Mouse (Mus musculus) 3T3-L1 (cell line): ENCODE measurements around the gene Mrpl17.
"Not testable (repeated sequence)": the region's sequence is repeated elsewhere in the genome, so short reads cannot be mapped to it uniquely, and the experiment has no call there.

Experiments used
- DNase-seq: peaks from one replicate; pipeline ENCODE4 v3.0.0-alpha.2; 2015; ENCODE audit warnings: low read depth, low spot score

Mrpl17 gene

GRCm38 (mm10) chr7:105810877-105811489 is at the start of gene Mrpl17:
Mrpl17 (minus strand) TSS chr7:105811099.
- peak; percentile 98 for DNase-seq

DNA sequence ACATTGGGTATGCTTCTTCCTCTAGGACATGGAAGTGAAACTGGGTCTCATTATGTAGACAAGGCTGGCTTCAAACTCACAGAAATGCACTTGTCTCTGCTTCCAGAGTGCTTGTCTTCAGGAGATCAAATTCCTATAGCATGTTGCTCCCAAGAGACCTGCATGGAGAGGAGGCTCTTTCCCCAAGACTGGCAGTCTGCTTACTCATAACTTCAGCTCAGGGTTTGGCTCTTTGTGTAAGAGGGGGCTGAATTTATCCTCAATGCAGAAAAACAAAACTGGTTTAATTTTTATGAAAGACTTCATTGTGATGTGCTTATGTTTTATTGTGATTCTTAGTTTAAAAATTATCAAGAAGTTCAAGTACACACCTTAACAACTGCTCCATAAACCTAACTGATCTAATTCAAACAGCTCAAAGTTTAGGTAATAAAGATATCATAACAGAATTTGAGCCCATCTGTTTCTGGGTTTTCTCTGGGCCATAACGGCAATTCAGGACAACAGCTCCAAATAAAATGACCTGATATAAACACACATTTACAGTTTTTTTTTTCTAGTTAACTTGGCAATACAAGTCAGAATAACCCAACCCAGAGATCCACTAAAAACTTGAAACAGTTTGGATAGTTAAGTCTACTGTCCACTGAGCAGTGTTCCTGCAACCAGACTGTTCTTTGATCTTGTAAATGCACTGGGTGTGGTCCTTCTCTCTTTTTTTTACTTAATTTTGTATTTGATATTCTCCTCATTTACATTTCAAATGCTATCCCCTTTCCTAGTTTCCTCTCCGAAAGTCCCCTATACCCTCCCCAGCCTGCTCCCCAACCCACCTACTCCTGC is 45.0 kb upstream of the Mrpl17 start:
- DNase-seq = not testable (repeated sequence)

DNA sequence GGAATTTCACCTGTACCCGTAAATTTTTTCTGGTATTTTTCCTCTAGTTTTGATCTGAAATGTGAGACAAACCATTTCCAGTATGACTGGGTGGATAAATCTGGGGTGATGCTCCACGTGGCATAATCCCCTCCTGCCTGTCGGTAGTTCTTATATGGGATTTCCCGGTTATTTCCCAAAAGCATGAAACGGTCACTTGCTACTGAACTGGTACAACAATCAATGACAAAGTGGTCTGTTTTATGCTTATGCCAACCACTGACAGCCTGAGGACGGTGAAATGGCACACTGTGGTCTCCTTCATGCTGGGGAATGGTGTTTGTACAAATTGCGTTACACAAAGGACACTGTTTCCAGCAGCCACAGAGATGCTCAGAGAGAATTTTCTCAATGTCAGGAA is 13.4 kb upstream of the Mrpl17 start:
- no peak for DNase-seq

GRCm38 (mm10) chr7:105818483-105818882 is 7.6 kb upstream of the Mrpl17 start:
- DNase-seq = peak; percentile 70

DNA sequence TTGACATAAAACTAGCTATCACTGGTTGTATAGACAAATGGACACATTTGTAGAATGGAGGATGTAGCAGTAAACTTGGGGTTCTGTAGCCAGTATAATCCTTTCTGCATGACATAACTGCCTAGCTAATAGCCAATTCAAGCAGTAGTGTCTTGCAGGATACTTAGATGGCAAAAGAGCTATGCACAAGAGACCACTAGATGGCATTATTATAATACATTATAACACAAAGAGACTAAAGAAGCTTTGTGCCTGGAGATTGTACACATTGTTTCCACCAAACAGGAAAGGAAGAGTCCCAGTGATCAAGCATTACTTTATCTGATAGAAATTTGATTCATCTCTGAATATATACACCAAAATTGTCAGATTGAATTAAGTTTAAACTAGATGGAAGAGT is 5.8 kb upstream of the Mrpl17 start:
- peak; percentile 60 for DNase-seq

GRCm38 (mm10) chr7:105813326-105813725 is 2.4 kb upstream of the Mrpl17 start:
- DNase-seq = no peak

DNA sequence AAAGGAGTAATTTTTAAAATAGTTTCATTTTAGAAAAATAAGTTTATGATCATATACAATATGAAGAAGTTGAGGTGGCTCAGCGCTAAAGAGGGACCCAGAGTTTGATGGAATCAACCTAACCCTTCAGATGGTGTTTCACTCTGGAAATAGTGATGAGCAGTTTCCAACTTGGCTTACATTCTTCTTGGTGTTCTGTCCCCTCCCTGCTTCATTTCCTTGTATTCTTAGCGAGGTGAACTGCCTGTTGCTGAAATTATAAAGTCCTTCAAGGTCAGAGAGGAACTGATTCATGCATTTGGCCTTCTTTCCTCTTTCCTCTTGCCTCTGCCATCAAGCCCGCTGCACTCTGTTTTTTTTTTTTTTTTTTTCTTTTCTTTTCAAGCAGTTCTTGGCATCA is 1.7 kb upstream of the Mrpl17 start:
- DNase-seq = no peak

GRCm38 (mm10) chr7:105811516-105811915 is 617 bp upstream of the Mrpl17 start:
- no peak for DNase-seq

GRCm38 (mm10) chr7:105810280-105810876 is 521 bp downstream of the Mrpl17 start:
- DNase-seq = no peak

- no peak for DNase-seq
Observed at GRCm38 (mm10) chr7:105809836-105810235, 1.1 kb downstream of the Mrpl17 start.

- DNase-seq = no peak
Observed at GRCm38 (mm10) chr7:105808385-105808784, 2.5 kb downstream of the Mrpl17 start.

GRCm38 (mm10) chr7:105806716-105807115 is 4.2 kb downstream of the Mrpl17 start:
- no peak for DNase-seq

DNA sequence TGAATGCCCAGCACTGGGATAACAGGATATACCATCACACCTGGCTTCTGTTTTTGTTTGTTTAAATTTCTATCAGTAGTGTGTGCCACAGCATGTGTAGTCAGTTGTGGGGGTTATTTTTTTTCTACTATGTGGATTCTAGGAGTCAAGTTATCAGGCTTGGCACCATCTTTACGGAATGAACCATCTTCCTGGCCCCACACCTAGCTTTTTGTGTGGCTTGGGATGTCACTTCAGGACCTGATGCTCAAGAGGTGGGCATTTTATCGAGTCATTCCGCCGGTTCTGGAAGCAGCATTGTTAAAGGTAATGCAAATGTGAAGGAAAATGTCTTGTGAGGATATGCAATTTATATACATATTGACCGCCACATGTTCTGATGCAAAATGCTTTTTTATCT is 4.8 kb downstream of the Mrpl17 start:
- no peak for DNase-seq

DNA sequence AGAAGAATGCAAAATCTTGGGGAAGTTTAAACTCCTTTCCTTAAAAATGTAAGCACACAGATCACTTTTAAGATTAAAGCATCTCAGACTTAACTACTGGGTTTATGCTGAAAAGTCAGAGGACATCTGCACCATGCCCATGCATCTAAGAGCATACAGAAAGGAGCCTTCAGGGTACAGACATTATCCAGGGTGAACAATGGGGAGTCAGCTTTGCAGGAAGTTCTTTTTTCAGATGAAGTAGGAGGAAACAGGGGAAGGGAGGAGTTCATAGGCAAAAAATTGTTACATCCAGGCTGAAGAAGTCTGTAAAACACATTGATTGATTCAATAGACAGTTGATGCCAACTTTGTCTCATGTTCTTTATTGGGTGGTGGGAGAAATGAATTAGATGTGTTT is 7.5 kb downstream of the Mrpl17 start:
- no peak for DNase-seq

DNA sequence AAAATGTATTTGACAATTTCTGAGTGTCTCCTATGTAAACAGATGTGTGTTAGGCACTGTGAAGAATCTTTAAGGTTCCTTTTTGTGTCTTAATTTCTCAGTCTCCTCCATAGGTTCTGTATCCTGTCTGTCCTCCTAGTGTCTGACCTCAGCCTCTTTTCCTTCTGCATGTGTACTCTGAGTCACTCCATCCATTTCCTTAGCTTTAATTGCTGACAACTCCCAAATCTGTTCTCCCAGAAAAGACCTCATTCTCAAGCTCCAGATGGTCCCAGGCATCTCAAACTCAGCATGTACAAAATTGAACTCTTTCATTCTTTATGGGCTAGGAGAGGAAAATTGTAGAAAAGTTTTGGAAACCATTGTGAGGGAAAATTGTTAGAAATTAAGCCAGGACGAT is 8.1 kb downstream of the Mrpl17 start:
- peak; percentile 49 for DNase-seq

- no peak for DNase-seq
Observed at GRCm38 (mm10) chr7:105802312-105802711, 8.6 kb downstream of the Mrpl17 start.

DNA sequence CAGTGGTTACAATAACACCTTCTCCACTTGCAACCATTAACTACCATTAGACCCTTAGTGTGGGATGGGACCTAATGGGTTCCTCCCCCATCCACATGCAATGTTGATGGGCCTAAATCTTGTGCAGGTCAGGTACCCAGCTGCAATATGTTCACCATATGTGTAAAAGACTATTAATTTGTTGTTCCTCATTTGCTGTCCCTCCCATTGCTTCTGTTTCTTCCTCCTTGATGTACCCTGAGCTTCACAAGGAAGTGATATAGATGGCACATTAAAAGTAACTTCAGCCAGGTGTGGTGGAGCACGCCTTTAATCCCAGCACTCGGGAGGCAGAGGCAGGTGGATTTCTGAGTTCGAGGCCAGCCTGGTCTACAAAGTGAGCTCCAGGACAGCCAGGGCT is 13.9 kb downstream of the Mrpl17 start:
- no peak for DNase-seq

GRCm38 (mm10) chr7:105795759-105796366 is 15.0 kb downstream of the Mrpl17 start:
- DNase-seq = no peak

DNA sequence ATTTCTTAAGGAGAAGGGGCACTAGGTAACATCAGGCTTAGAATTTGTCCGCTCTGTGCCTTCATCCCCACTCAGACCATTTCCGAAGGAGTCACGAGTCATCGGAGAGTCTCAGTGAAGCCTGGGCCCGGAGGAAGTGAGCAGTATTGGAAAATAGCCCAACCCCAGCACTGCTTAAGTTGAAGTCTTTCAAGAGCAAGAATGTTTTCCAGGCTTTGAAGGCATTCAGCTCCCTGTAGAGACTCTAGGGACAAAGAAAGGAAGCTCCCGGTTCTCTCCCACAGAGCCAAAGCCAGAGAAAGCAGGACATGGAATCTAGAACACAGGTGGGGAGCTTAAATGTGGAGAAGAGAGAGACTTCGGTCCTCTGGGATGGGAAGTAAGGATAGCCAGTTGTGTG is 17.2 kb downstream of the Mrpl17 start:
- peak; percentile 57 for DNase-seq

GRCm38 (mm10) chr7:105791147-105791546 is 19.8 kb downstream of the Mrpl17 start:
- DNase-seq = no peak

DNA sequence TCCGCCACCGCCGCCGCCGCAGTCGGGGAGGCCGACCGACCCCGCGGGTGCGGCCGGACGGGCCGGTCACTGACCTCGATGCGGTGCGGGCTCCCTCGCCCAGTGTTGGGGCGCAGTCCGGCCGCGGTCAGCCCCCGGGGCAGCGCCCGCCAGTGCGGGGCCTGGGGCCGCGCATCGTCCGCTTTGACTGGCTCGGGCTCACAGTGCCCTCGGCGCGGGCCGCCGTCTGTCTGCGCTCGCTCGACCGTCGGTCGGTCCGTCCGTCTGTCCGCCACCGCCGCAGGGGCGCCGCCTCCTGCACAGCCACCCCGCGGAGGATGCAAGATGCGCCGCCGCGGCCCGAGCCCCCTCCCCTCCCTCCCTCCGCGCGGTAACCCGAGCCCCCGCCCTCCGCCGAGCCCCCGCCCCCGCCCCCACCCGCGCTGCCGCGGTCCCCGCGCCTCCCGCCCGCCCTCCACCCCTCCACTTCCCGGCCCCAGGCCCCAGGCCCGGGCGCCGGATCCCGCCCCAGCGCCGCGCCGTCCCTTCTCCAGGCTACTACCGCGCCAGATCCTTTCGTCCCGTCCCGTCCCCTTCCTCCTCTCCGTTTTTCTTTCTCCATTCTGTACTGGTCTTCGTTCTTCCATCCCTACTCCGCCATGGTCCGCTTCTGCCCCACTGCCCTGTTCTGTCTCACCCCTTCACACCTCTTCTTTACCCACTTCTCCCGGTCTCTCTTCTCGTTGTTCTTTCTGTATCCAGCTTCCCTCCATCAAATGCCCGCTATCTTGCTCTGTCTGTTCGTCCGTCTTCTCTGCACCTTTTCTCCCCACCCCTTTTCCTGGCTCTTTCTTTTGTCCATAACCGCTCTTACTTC is 23.4 kb downstream of the Mrpl17 start, which contains the start of gene Dchs1:
TSS of gene Dchs1 (minus strand) at position 370 of the 856 bp plus-strand sequence.
- DNase-seq = no peak
